ENCODE assay signal across 11 mouse cellular contexts in genomic region chr2:165595676-165596070, GRCm38 (mm10). TPM values are rescaled to one million over a fixed set of nuclear protein-coding genes. Genes with fewer than 3 reads are reported as not detected.
DNase-seq lines count a peak whose midpoint lies in the region; ATAC-seq and TF ChIP-seq lines count a peak whose summit lies in the region.
"Had no signal": no experiment of that assay in that cellular context is flagged by ENCODE, and none has a peak within 500 bp of the region (broad histone marks: within the 10 kb centered on the region; RNA-seq: fewer than 3 reads in every experiment).

No protein-coding gene starts in this region.

- TF ChIP-seq CTCF in forebrain, postnatal 0 days (IDR thresholded peaks at IDR 0.05; ENCODE audit: low read depth): no peak

- H3K27me3 ChIP-seq in heart, embryonic 16.5 days (ENCODE audit: control insufficient read depth, insufficient read depth, low read length): peaks cover 58% of the 10 kb centered on the region
- peaks cover 22% of the 10 kb centered on the region for H3K27me3 ChIP-seq in forebrain, postnatal 0 days (ENCODE audit: insufficient read depth, low read length)
- H3K27me3 ChIP-seq in midbrain, embryonic 14.5 days (ENCODE audit: control insufficient read depth, insufficient read depth, low read length): peaks cover 28% of the 10 kb centered on the region

- no peak for DNase-seq in heart, postnatal 10 days
- peak; percentile 21 for DNase-seq in R1 (ENCODE audit: low read depth, low spot score)
- no peak for DNase-seq in forebrain, postnatal 0 days
- DNase-seq in midbrain, embryonic 14.5 days: peak; percentile 48
- no peak for DNase-seq in urinary bladder, postnatal 10 days (ENCODE audit: low spot score)
- DNase-seq in right cerebral cortex, postnatal 14 days: no peak
- no peak for DNase-seq in right cerebral cortex, postnatal 4 days
- DNase-seq: kidney, postnatal 25 days had no signal

- WGBS in heart, embryonic 16.5 days: 7% methylated on average over 13 of the region's 13 CpGs
- WGBS in forebrain, postnatal 0 days: 4% methylated on average over 13 of the region's 13 CpGs
- WGBS in midbrain, embryonic 14.5 days: 1% methylated on average over 13 of the region's 13 CpGs

- no peak for ATAC-seq in heart, embryonic 16.5 days (replicated peaks; ENCODE audit: extremely low read depth, insufficient read depth, low FRiP score)
- no peak for ATAC-seq in forebrain, postnatal 0 days
- no peak for ATAC-seq in midbrain, embryonic 14.5 days (ENCODE audit: low FRiP score, low TSS enrichment)

- H3K27ac ChIP-seq in heart, embryonic 16.5 days (ENCODE audit: low read length): no peak overlapping the region
- H3K27ac ChIP-seq in forebrain, postnatal 0 days (ENCODE audit: low read depth, low read length): no peak overlapping the region
- no peak overlapping the region for H3K27ac ChIP-seq in midbrain, embryonic 14.5 days (replicated peaks; ENCODE audit: low read depth, low read length)

- no peak overlapping the region for H3K9ac ChIP-seq in heart, embryonic 16.5 days (ENCODE audit: low read length)
- no peak overlapping the region for H3K9ac ChIP-seq in forebrain, postnatal 0 days
- no peak overlapping the region for H3K9ac ChIP-seq in midbrain, embryonic 14.5 days (replicated peaks; ENCODE audit: low read length)

- H3K4me1 ChIP-seq in heart, embryonic 16.5 days (ENCODE audit: control insufficient read depth, insufficient read depth, low read length): 0 out of 2 replicates have a peak, but pooled peaks cover 4% of the 10 kb centered on the region
- no peaks in the 10 kb centered on the region for H3K4me1 ChIP-seq in forebrain, postnatal 0 days (ENCODE audit: insufficient read depth)
- H3K4me1 ChIP-seq in midbrain, embryonic 14.5 days (ENCODE audit: control insufficient read depth, insufficient read depth, low read length): 0 out of 2 replicates have a peak, but pooled peaks cover 4% of the 10 kb centered on the region

- no peaks in the 10 kb centered on the region for H3K36me3 ChIP-seq in heart, embryonic 16.5 days (ENCODE audit: control insufficient read depth, insufficient read depth)
- H3K36me3 ChIP-seq in forebrain, postnatal 0 days (ENCODE audit: insufficient read depth): no peaks in the 10 kb centered on the region
- no peaks in the 10 kb centered on the region for H3K36me3 ChIP-seq in midbrain, embryonic 14.5 days (ENCODE audit: control insufficient read depth, insufficient read depth, low read length)

- peak overlapping the region; percentile 51 for H3K4me3 ChIP-seq in heart, embryonic 16.5 days (ENCODE audit: low read length)
- peak overlapping the region; percentile 54 for H3K4me3 ChIP-seq in forebrain, postnatal 0 days (ENCODE audit: low read depth, low read length)
- H3K4me3 ChIP-seq in midbrain, embryonic 14.5 days (replicated peaks; ENCODE audit: low read depth, low read length): peak overlapping the region; percentile 51
- H3K4me3 ChIP-seq: myocyte had no signal

- H3K9me3 ChIP-seq in heart, embryonic 16.5 days (replicated peaks; ENCODE audit: control insufficient read depth, low read length): no peaks in the 10 kb centered on the region; the same call in 1 of the 2 replicates
- no peaks in the 10 kb centered on the region for H3K9me3 ChIP-seq in forebrain, postnatal 0 days (ENCODE audit: low read length)
- H3K9me3 ChIP-seq in midbrain, embryonic 14.5 days (ENCODE audit: control insufficient read depth, low read length): no peaks in the 10 kb centered on the region

- peak overlapping the region; percentile 69 for H3K4me2 ChIP-seq in heart, embryonic 16.5 days (ENCODE audit: low read depth, low read length)
- peak overlapping the region; percentile 95 for H3K4me2 ChIP-seq in forebrain, postnatal 0 days (ENCODE audit: low read depth)
- peak overlapping the region; percentile 97 for H3K4me2 ChIP-seq in midbrain, embryonic 14.5 days (ENCODE audit: low read length)

- intact Hi-C loops in heart, postnatal 10 days (cut with DNase I): no loop called here

RNA-seq across cellular contexts. Expression of gene Eya2, which starts 0.8 kb away (rescaled TPM):
- 3.6 and 5.8 TPM in 2 replicates for polyA plus RNA-seq in heart, embryonic 16.5 days (2015; fragmentation: Nextera tagmentation; extraction: Ambion mirVana)
- 1 to 10 TPM; 2.7 to 3.3 TPM for total RNA-seq in heart, postnatal 10 days (2021)
- total RNA-seq in forebrain, postnatal 0 days (2014; rRNA removed): 5.7 and 11.3 TPM in 2 replicates
- polyA plus RNA-seq in forebrain, postnatal 0 days (2015; fragmentation: Nextera tagmentation; extraction: Ambion mirVana): 6.5 and 7.4 TPM in 2 replicates
- 3.2 and 3.9 TPM in 2 replicates for polyA plus RNA-seq in midbrain, embryonic 14.5 days (2014; fragmentation: Nextera tagmentation; extraction: Ambion mirVana)
- total RNA-seq: CH12.LX had no signal

Comparison
In these comparisons a context has a peak if more than half of its experiments do, and no peak if none do; other contexts are left out.
1. DNase-seq: peak in R1 (single experiment) and midbrain, embryonic 14.5 days (single experiment); none in heart, postnatal 10 days (0 of 2), forebrain, postnatal 0 days (single experiment), urinary bladder, postnatal 10 days (single experiment), right cerebral cortex, postnatal 14 days (single experiment) and right cerebral cortex, postnatal 4 days (single experiment).
2. Peak in every context shown above with its lines, with median percentiles within 50 percentile points of each other: H3K4me2 ChIP-seq and H3K4me3 ChIP-seq.